In genomic region chr2:32654743-32655393, GRCm38 (mm10) we compare ENCODE assay signal across 9 mouse cellular contexts. TPM values are rescaled to one million over a fixed set of nuclear protein-coding genes. Genes with fewer than 3 reads are reported as not detected.
DNase-seq lines count a peak whose midpoint lies in the region; ATAC-seq and TF ChIP-seq lines count a peak whose summit lies in the region.
"Had no signal": no experiment of that assay in that cellular context is flagged by ENCODE, and none has a peak within 500 bp of the region (broad histone marks: within the 10 kb centered on the region; RNA-seq: fewer than 3 reads in every experiment).

No protein-coding gene starts in this region.

- H3K9ac ChIP-seq in heart, embryonic 11.5 days (ENCODE audit: low read depth, low read length): peak overlapping the region; percentile 36
- H3K9ac ChIP-seq in limb, embryonic 14.5 days (ENCODE audit: low read depth, low read length, severe bottlenecking): no peak overlapping the region
- H3K9ac ChIP-seq in neural tube, embryonic 14.5 days (replicated peaks; ENCODE audit: low read depth, low read length): no peak overlapping the region
- no peak overlapping the region for H3K9ac ChIP-seq in forebrain, embryonic 14.5 days (ENCODE audit: low read length)
- no peak overlapping the region for H3K9ac ChIP-seq in forebrain, embryonic 12.5 days

- TF ChIP-seq POLR2A in limb, embryonic 14.5 days (IDR thresholded peaks at IDR 0.05; ENCODE audit: borderline replicate concordance, extremely low read depth, insufficient read depth, insufficient read length): no peak

- WGBS in heart, embryonic 11.5 days (ENCODE audit: insufficient replicate concordance): 51% methylated on average over 14 of the region's 14 CpGs
- 48% methylated on average over 14 of the region's 14 CpGs for WGBS in limb, embryonic 14.5 days
- 67% methylated on average over 14 of the region's 14 CpGs for WGBS in neural tube, embryonic 14.5 days
- 87% methylated on average over 14 of the region's 14 CpGs for WGBS in forebrain, embryonic 14.5 days
- WGBS in forebrain, embryonic 12.5 days: 79% methylated on average over 14 of the region's 14 CpGs

- H3K36me3 ChIP-seq in heart, embryonic 11.5 days (ENCODE audit: control insufficient read depth, insufficient read depth, low read length): no peaks in the 10 kb centered on the region
- no peaks in the 10 kb centered on the region for H3K36me3 ChIP-seq in limb, embryonic 14.5 days (ENCODE audit: control insufficient read depth, insufficient read depth, low read length)
- H3K36me3 ChIP-seq in neural tube, embryonic 14.5 days (ENCODE audit: control insufficient read depth, insufficient read depth, low read length): no peaks in the 10 kb centered on the region
- H3K36me3 ChIP-seq in forebrain, embryonic 14.5 days (ENCODE audit: control insufficient read depth, insufficient read depth, low read length): no peaks in the 10 kb centered on the region
- H3K36me3 ChIP-seq in forebrain, embryonic 12.5 days (replicated peaks): no peaks in the 10 kb centered on the region

- no peak overlapping the region for H3K4me3 ChIP-seq in heart, embryonic 11.5 days (ENCODE audit: low read depth, low read length)
- no peak overlapping the region for H3K4me3 ChIP-seq in limb, embryonic 14.5 days (replicated peaks; ENCODE audit: low read length)
- H3K4me3 ChIP-seq in neural tube, embryonic 14.5 days (ENCODE audit: low read depth, low read length): no peak overlapping the region
- no peak overlapping the region for H3K4me3 ChIP-seq in forebrain, embryonic 14.5 days (ENCODE audit: low read depth, low read length)
- H3K4me3 ChIP-seq in forebrain, embryonic 12.5 days (replicated peaks): no peak overlapping the region
- H3K4me3 ChIP-seq: erythroblast, embryonic 14.5 days had no signal

- H3K27ac ChIP-seq in heart, embryonic 11.5 days (ENCODE audit: low read depth, low read length): peak overlapping the region; percentile 86
- H3K27ac ChIP-seq in limb, embryonic 14.5 days (replicated peaks; ENCODE audit: low read depth, low read length): peak overlapping the region; percentile 38; the same call in 1 of the 2 replicates
- H3K27ac ChIP-seq in neural tube, embryonic 14.5 days (ENCODE audit: low read depth, low read length): 0 out of 2 replicates have a peak overlapping the region, but pooled peaks have one; percentile 3
- no peak overlapping the region for H3K27ac ChIP-seq in forebrain, embryonic 14.5 days (ENCODE audit: low read depth, low read length)
- no peak overlapping the region for H3K27ac ChIP-seq in forebrain, embryonic 12.5 days

- H3K9me3 ChIP-seq in heart, embryonic 11.5 days (replicated peaks; ENCODE audit: control insufficient read depth, low read length): no peaks in the 10 kb centered on the region
- H3K9me3 ChIP-seq in limb, embryonic 14.5 days (ENCODE audit: control insufficient read depth, low read length): no peaks in the 10 kb centered on the region
- no peaks in the 10 kb centered on the region for H3K9me3 ChIP-seq in neural tube, embryonic 14.5 days (ENCODE audit: control insufficient read depth, low read length)
- H3K9me3 ChIP-seq in forebrain, embryonic 14.5 days (replicated peaks; ENCODE audit: control insufficient read depth, low read length): no peaks in the 10 kb centered on the region
- no peaks in the 10 kb centered on the region for H3K9me3 ChIP-seq in forebrain, embryonic 12.5 days

- peaks cover 28% of the 10 kb centered on the region for H3K4me1 ChIP-seq in heart, embryonic 11.5 days (ENCODE audit: control insufficient read depth, insufficient read depth, low read length)
- H3K4me1 ChIP-seq in limb, embryonic 14.5 days (ENCODE audit: control insufficient read depth, insufficient read depth, low read length): peaks cover 28% of the 10 kb centered on the region
- H3K4me1 ChIP-seq in neural tube, embryonic 14.5 days (ENCODE audit: control insufficient read depth, insufficient read depth, low read length): no peaks in the 10 kb centered on the region; the same call in 1 of the 2 replicates
- H3K4me1 ChIP-seq in forebrain, embryonic 14.5 days (ENCODE audit: control insufficient read depth, insufficient read depth, low read length): no peaks in the 10 kb centered on the region
- 0 out of 2 replicates have a peak, but pooled peaks cover 5% of the 10 kb centered on the region for H3K4me1 ChIP-seq in forebrain, embryonic 12.5 days

- DNase-seq in heart, adult 8-10 months (ENCODE audit: low spot score): no peak
- peak; percentile 38 for DNase-seq in heart, postnatal 4 days
- DNase-seq in limb, embryonic 14.5 days (ENCODE audit: low spot score): no peak
- DNase-seq in forebrain, embryonic 14.5 days (ENCODE audit: low spot score): no peak
- no peak for DNase-seq in thymus, postnatal 25 days

- peak overlapping the region; percentile 31 for H3K4me2 ChIP-seq in heart, embryonic 11.5 days
- H3K4me2 ChIP-seq in limb, embryonic 14.5 days (replicated peaks; ENCODE audit: low read depth, low read length, severe bottlenecking): no peak overlapping the region
- no peak overlapping the region for H3K4me2 ChIP-seq in neural tube, embryonic 14.5 days (ENCODE audit: low read depth, low read length)
- H3K4me2 ChIP-seq in forebrain, embryonic 14.5 days (ENCODE audit: low read length): no peak overlapping the region
- H3K4me2 ChIP-seq in forebrain, embryonic 12.5 days: no peak overlapping the region

- no peaks in the 10 kb centered on the region for H3K27me3 ChIP-seq in heart, embryonic 11.5 days (ENCODE audit: control insufficient read depth, insufficient read depth, low read length)
- no peaks in the 10 kb centered on the region for H3K27me3 ChIP-seq in limb, embryonic 14.5 days (ENCODE audit: control insufficient read depth, insufficient read depth, low read length)
- H3K27me3 ChIP-seq in neural tube, embryonic 14.5 days (ENCODE audit: control insufficient read depth, insufficient read depth, low read length): no peaks in the 10 kb centered on the region
- no peaks in the 10 kb centered on the region for H3K27me3 ChIP-seq in forebrain, embryonic 14.5 days (replicated peaks; ENCODE audit: control insufficient read depth, insufficient read depth, low read length)
- H3K27me3 ChIP-seq in forebrain, embryonic 12.5 days: no peaks in the 10 kb centered on the region

- ATAC-seq in heart, embryonic 11.5 days (replicated peaks; ENCODE audit: insufficient number of reproducible peaks, low FRiP score, low TSS enrichment): no peak
- ATAC-seq in limb, embryonic 14.5 days (ENCODE audit: low FRiP score, low read depth): no peak
- ATAC-seq in neural tube, embryonic 14.5 days (ENCODE audit: low read depth): no peak
- no peak for ATAC-seq in forebrain, embryonic 14.5 days
- no peak for ATAC-seq in forebrain, embryonic 12.5 days (ENCODE audit: low FRiP score)

RNA-seq across cellular contexts. Expression of gene Eng, which starts 8.5 kb away (rescaled TPM):
- 113 and 127 TPM in 2 replicates for polyA plus RNA-seq in heart, embryonic 11.5 days (2014; fragmentation: Nextera tagmentation; extraction: Ambion mirVana)
- total RNA-seq in heart, adult 8-10 months (2022): 100 to 1,000 TPM; 111 to 143 (median 126) TPM
- 100 to 1,000 TPM; 149 to 162 TPM for total RNA-seq in heart, postnatal 4 days (2021)
- polyA plus RNA-seq in limb, embryonic 14.5 days (2012; rRNA removed): 61.4 and 91.8 TPM in 2 replicates
- polyA plus RNA-seq in limb, embryonic 14.5 days (2014; fragmentation: Nextera tagmentation; extraction: Ambion mirVana): 49.3 and 52.2 TPM in 2 replicates
- polyA plus RNA-seq in neural tube, embryonic 14.5 days (2014; fragmentation: Nextera tagmentation; extraction: Ambion mirVana): 13.0 and 22.9 TPM in 2 replicates
- polyA plus RNA-seq in forebrain, embryonic 14.5 days (2014; fragmentation: Nextera tagmentation; extraction: Ambion mirVana): 15.0 and 23.1 TPM in 2 replicates
- polyA plus RNA-seq in forebrain, embryonic 12.5 days (2016; fragmentation: Nextera tagmentation; extraction: Ambion mirVana): 21.0 and 21.4 TPM in 2 replicates

RNA-seq across cellular contexts. Expression of gene Ak1, which starts 33.3 kb away (rescaled TPM):
- 212 and 221 TPM in 2 replicates for polyA plus RNA-seq in heart, embryonic 11.5 days (2014; fragmentation: Nextera tagmentation; extraction: Ambion mirVana)
- 100 to 1,000 TPM; 656 to 809 (median 697) TPM for total RNA-seq in heart, adult 8-10 months (2022)
- total RNA-seq in heart, postnatal 4 days (2021): 100 to 1,000 TPM; 405 to 424 TPM
- 25.5 and 26.7 TPM in 2 replicates for polyA plus RNA-seq in limb, embryonic 14.5 days (2012; rRNA removed)
- 44.1 and 56.2 TPM in 2 replicates for polyA plus RNA-seq in limb, embryonic 14.5 days (2014; fragmentation: Nextera tagmentation; extraction: Ambion mirVana)
- 78.6 and 85.0 TPM in 2 replicates for polyA plus RNA-seq in neural tube, embryonic 14.5 days (2014; fragmentation: Nextera tagmentation; extraction: Ambion mirVana)
- polyA plus RNA-seq in forebrain, embryonic 14.5 days (2014; fragmentation: Nextera tagmentation; extraction: Ambion mirVana): 60.3 and 65.9 TPM in 2 replicates
- 27.0 and 32.1 TPM in 2 replicates for polyA plus RNA-seq in forebrain, embryonic 12.5 days (2016; fragmentation: Nextera tagmentation; extraction: Ambion mirVana)

RNA-seq across cellular contexts. Expression of gene Fpgs, which starts 49.1 kb away (rescaled TPM):
- polyA plus RNA-seq in heart, embryonic 11.5 days (2014; fragmentation: Nextera tagmentation; extraction: Ambion mirVana): 14.5 and 15.3 TPM in 2 replicates
- total RNA-seq in heart, adult 8-10 months (2022): 1 to 10 TPM; 5.5 to 6.0 (median 5.8) TPM
- 10 to 100 TPM; 10.5 to 12.5 TPM for total RNA-seq in heart, postnatal 4 days (2021)
- polyA plus RNA-seq in limb, embryonic 14.5 days (2012; rRNA removed): 75.7 and 101 TPM in 2 replicates
- 30.7 and 33.4 TPM in 2 replicates for polyA plus RNA-seq in limb, embryonic 14.5 days (2014; fragmentation: Nextera tagmentation; extraction: Ambion mirVana)
- polyA plus RNA-seq in neural tube, embryonic 14.5 days (2014; fragmentation: Nextera tagmentation; extraction: Ambion mirVana): 14.6 and 15.3 TPM in 2 replicates
- 10.9 and 14.3 TPM in 2 replicates for polyA plus RNA-seq in forebrain, embryonic 14.5 days (2014; fragmentation: Nextera tagmentation; extraction: Ambion mirVana)
- 16.4 and 19.6 TPM in 2 replicates for polyA plus RNA-seq in forebrain, embryonic 12.5 days (2016; fragmentation: Nextera tagmentation; extraction: Ambion mirVana)

RNA-seq across cellular contexts. Expression of gene St6galnac6, which starts 55.4 kb away (rescaled TPM):
- 8.3 and 9.3 TPM in 2 replicates for polyA plus RNA-seq in heart, embryonic 11.5 days (2014; fragmentation: Nextera tagmentation; extraction: Ambion mirVana)
- 100 to 1,000 TPM; 102 to 131 (median 114) TPM for total RNA-seq in heart, adult 8-10 months (2022)
- total RNA-seq in heart, postnatal 4 days (2021): 10 to 100 TPM; 77.5 to 82.7 TPM
- 39.2 and 52.9 TPM in 2 replicates for polyA plus RNA-seq in limb, embryonic 14.5 days (2012; rRNA removed)
- 10.7 and 11.7 TPM in 2 replicates for polyA plus RNA-seq in limb, embryonic 14.5 days (2014; fragmentation: Nextera tagmentation; extraction: Ambion mirVana)
- 5.2 and 5.4 TPM in 2 replicates for polyA plus RNA-seq in neural tube, embryonic 14.5 days (2014; fragmentation: Nextera tagmentation; extraction: Ambion mirVana)
- 4.7 and 5.7 TPM in 2 replicates for polyA plus RNA-seq in forebrain, embryonic 14.5 days (2014; fragmentation: Nextera tagmentation; extraction: Ambion mirVana)
- polyA plus RNA-seq in forebrain, embryonic 12.5 days (2016; fragmentation: Nextera tagmentation; extraction: Ambion mirVana): 11.6 and 11.7 TPM in 2 replicates

RNA-seq across cellular contexts. Expression of gene Cdk9, which starts 58.0 kb away (rescaled TPM):
- polyA plus RNA-seq in heart, embryonic 11.5 days (2014; fragmentation: Nextera tagmentation; extraction: Ambion mirVana): 53.8 and 61.2 TPM in 2 replicates
- 10 to 100 TPM; 23.3 to 27.1 (median 25.7) TPM for total RNA-seq in heart, adult 8-10 months (2022)
- 10 to 100 TPM; 38.2 to 46.0 TPM for total RNA-seq in heart, postnatal 4 days (2021)
- 211 and 240 TPM in 2 replicates for polyA plus RNA-seq in limb, embryonic 14.5 days (2012; rRNA removed)
- 84.7 and 87.1 TPM in 2 replicates for polyA plus RNA-seq in limb, embryonic 14.5 days (2014; fragmentation: Nextera tagmentation; extraction: Ambion mirVana)
- polyA plus RNA-seq in neural tube, embryonic 14.5 days (2014; fragmentation: Nextera tagmentation; extraction: Ambion mirVana): 54.4 and 57.5 TPM in 2 replicates
- polyA plus RNA-seq in forebrain, embryonic 14.5 days (2014; fragmentation: Nextera tagmentation; extraction: Ambion mirVana): 72.9 and 75.1 TPM in 2 replicates
- polyA plus RNA-seq in forebrain, embryonic 12.5 days (2016; fragmentation: Nextera tagmentation; extraction: Ambion mirVana): 105 and 110 TPM in 2 replicates

Comparison
In these comparisons a context has a peak if more than half of its experiments do, and no peak if none do; other contexts are left out.
1. H3K27ac ChIP-seq: peak in heart, embryonic 11.5 days (single experiment), limb, embryonic 14.5 days (single experiment) and neural tube, embryonic 14.5 days (single experiment); none in forebrain, embryonic 14.5 days (single experiment) and forebrain, embryonic 12.5 days (single experiment).